ENCODE assay signal across 10 mouse cellular contexts in the genomic region with DNA sequence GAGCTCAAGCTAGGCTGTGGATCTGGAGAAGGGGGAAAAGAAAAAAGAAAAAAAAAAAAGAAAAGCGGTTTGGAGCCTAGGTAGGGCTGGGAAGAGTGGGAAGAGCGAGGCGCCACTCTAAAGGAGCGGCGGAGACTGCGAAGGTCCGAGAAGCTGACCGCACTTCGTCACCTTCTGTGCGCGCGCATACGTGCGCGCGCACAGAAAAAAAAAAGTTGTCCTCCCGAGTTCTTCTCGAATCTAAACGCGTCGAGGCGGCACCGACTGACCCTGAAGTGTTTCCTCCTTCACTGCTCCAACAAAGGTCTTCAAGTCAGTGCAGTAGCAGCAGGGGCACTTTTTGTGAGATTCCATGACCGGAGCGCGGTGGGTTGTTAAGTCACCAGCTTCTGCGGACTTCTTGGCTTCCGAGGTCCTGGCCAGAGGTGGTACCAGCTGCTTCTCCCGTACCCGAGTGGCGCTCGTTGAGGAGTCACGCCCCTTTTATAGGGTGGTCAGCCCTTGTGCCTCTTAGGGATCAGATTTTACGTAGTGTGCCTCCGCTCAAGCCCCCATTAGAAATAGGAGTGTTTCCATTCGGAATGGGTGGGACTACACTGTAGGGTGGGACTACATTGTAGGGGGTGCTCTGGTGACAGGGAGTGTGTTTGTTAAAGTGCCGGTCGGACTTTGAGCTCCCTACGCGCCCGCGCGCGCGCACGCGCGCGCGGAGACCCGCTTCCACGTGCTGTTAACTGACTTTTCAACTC. TPM values are rescaled to one million over a fixed set of nuclear protein-coding genes. Genes with fewer than 3 reads are reported as not detected.
A peak's percentile ranks its signal among the peaks of the same experiment; 100 is the strongest.
DNase-seq lines count a peak whose midpoint lies in the region; ATAC-seq and TF ChIP-seq lines count a peak whose summit lies in the region.
"Had no signal": no experiment of that assay in that cellular context is flagged by ENCODE, and none has a peak within 500 bp of the region (broad histone marks: within the 10 kb centered on the region; RNA-seq: fewer than 3 reads in every experiment).

No protein-coding gene starts in this region.

- H3K4me1 ChIP-seq in lung, embryonic 15.5 days = no peaks in the 10 kb centered on the region; the same call in 1 of the 2 replicates
- no peaks in the 10 kb centered on the region for H3K4me1 ChIP-seq in embryonic facial prominence, embryonic 14.5 days (ENCODE audit: control insufficient read depth, insufficient read depth, low read length)
- no peaks in the 10 kb centered on the region for H3K4me1 ChIP-seq in intestine, embryonic 15.5 days (replicated peaks)
- H3K4me1 ChIP-seq in small intestine, adult 2 months (ENCODE audit: control insufficient read depth, insufficient read depth, insufficient read length, low read length) = no peaks in the 10 kb centered on the region
- H3K4me1 ChIP-seq: neural tube, embryonic 13.5 days had no signal

- no peak for ATAC-seq in lung, embryonic 15.5 days (ENCODE audit: borderline replicate concordance, extremely low read depth, low FRiP score, low TSS enrichment)
- no peak for ATAC-seq in embryonic facial prominence, embryonic 14.5 days (ENCODE audit: low read depth)
- ATAC-seq in intestine, embryonic 15.5 days = 0 out of 2 replicates have a peak, but pooled peaks have one; percentile 28

- peak overlapping the region; percentile 21; the same call in 1 of the 2 replicates for H3K4me3 ChIP-seq in lung, embryonic 15.5 days
- peak overlapping the region; percentile 20 for H3K4me3 ChIP-seq in embryonic facial prominence, embryonic 14.5 days (ENCODE audit: low read depth, low read length)
- peak overlapping the region; percentile 18 for H3K4me3 ChIP-seq in intestine, embryonic 15.5 days (replicated peaks)
- H3K4me3 ChIP-seq in small intestine, adult 2 months (ENCODE audit: low read depth, low read length) = peak overlapping the region; percentile 52
- H3K4me3 ChIP-seq: neural tube, embryonic 13.5 days had no signal

- DNase-seq in lung, adult 18-20 months = no peak
- no peak for DNase-seq in embryonic facial prominence, embryonic 14.5 days (ENCODE audit: low spot score)
- no peak for DNase-seq in natural killer cell, adult 2 months (ENCODE audit: low spot score in 2 of 2)
- no peak for DNase-seq in urinary bladder, postnatal 4 days (ENCODE audit: low spot score in 2 of 2)
- DNase-seq: kidney, postnatal 4 days; thymus, postnatal 36 days had no signal

- H3K9me3 ChIP-seq in lung, embryonic 15.5 days = no peaks in the 10 kb centered on the region
- H3K9me3 ChIP-seq in embryonic facial prominence, embryonic 14.5 days (ENCODE audit: control insufficient read depth, low read length) = no peaks in the 10 kb centered on the region
- H3K9me3 ChIP-seq in intestine, embryonic 15.5 days = no peaks in the 10 kb centered on the region
- H3K9me3 ChIP-seq: neural tube, embryonic 13.5 days had no signal

- H3K9ac ChIP-seq in lung, embryonic 15.5 days = no peak overlapping the region
- H3K9ac ChIP-seq in embryonic facial prominence, embryonic 14.5 days (ENCODE audit: low read depth, low read length) = no peak overlapping the region
- no peak overlapping the region for H3K9ac ChIP-seq in intestine, embryonic 15.5 days
- H3K9ac ChIP-seq: neural tube, embryonic 13.5 days had no signal

- 20% methylated on average over 52 of the region's 52 CpGs for WGBS in lung, embryonic 15.5 days
- WGBS in embryonic facial prominence, embryonic 14.5 days = 35% methylated on average over 49 of the region's 52 CpGs
- 23% methylated on average over 52 of the region's 52 CpGs for WGBS in intestine, embryonic 15.5 days
- WGBS in small intestine, adult 2 months = 19% methylated on average over 52 of the region's 52 CpGs

- TF ChIP-seq CTCF in small intestine, adult 2 months (IDR thresholded peaks at IDR 0.05; ENCODE audit: extremely low read depth, insufficient read length, insufficient replicate concordance, low read depth, low read length) = no peak

- no peak for TF ChIP-seq POLR2A in small intestine, adult 2 months (IDR thresholded peaks at IDR 0.05; ENCODE audit: low read depth, low read length)

- no peak overlapping the region for H3K27ac ChIP-seq in lung, embryonic 15.5 days
- no peak overlapping the region for H3K27ac ChIP-seq in embryonic facial prominence, embryonic 14.5 days (replicated peaks; ENCODE audit: low read depth, low read length)
- no peak overlapping the region for H3K27ac ChIP-seq in intestine, embryonic 15.5 days
- no peak overlapping the region for H3K27ac ChIP-seq in small intestine, adult 2 months (ENCODE audit: insufficient read depth, low read depth, low read length)
- H3K27ac ChIP-seq: neural tube, embryonic 13.5 days had no signal

- peaks cover 77% of the 10 kb centered on the region for H3K27me3 ChIP-seq in lung, embryonic 15.5 days
- H3K27me3 ChIP-seq in embryonic facial prominence, embryonic 14.5 days (replicated peaks; ENCODE audit: control insufficient read depth, insufficient read depth, low read length) = peaks cover 81% of the 10 kb centered on the region
- peaks cover 56% of the 10 kb centered on the region for H3K27me3 ChIP-seq in intestine, embryonic 15.5 days (replicated peaks)
- H3K27me3 ChIP-seq in small intestine, adult 2 months (ENCODE audit: control insufficient read depth, insufficient read depth, low read length) = peaks cover 34% of the 10 kb centered on the region

- peak overlapping the region; percentile 46 for H3K4me2 ChIP-seq in lung, embryonic 15.5 days
- H3K4me2 ChIP-seq in embryonic facial prominence, embryonic 14.5 days (ENCODE audit: low read depth, low read length) = peak overlapping the region; percentile 35
- peak overlapping the region; percentile 41 for H3K4me2 ChIP-seq in intestine, embryonic 15.5 days (replicated peaks)
- H3K4me2 ChIP-seq: neural tube, embryonic 13.5 days had no signal

- H3K36me3 ChIP-seq in lung, embryonic 15.5 days = no peaks in the 10 kb centered on the region
- H3K36me3 ChIP-seq in embryonic facial prominence, embryonic 14.5 days (ENCODE audit: control insufficient read depth, insufficient read depth, low read length) = no peaks in the 10 kb centered on the region
- no peaks in the 10 kb centered on the region for H3K36me3 ChIP-seq in intestine, embryonic 15.5 days
- H3K36me3 ChIP-seq in small intestine, adult 2 months (ENCODE audit: control insufficient read depth, insufficient read depth, low read length) = no peaks in the 10 kb centered on the region
- H3K36me3 ChIP-seq: neural tube, embryonic 13.5 days had no signal

RNA-seq across cellular contexts. Expression of gene Esx1, which starts 2.0 kb away (rescaled TPM):
- polyA plus RNA-seq in lung, embryonic 15.5 days (2015; fragmentation: Nextera tagmentation; extraction: Ambion mirVana) = not detected in 2 replicates
- not detected in 2 replicates for polyA plus RNA-seq in embryonic facial prominence, embryonic 14.5 days (2014; fragmentation: Nextera tagmentation; extraction: Ambion mirVana)
- not detected in 2 replicates for polyA plus RNA-seq in intestine, embryonic 15.5 days (2015; fragmentation: Nextera tagmentation; extraction: Ambion mirVana)
- polyA plus RNA-seq in small intestine, adult 2 months (2012; rRNA removed) = not detected in 2 replicates
- polyA plus RNA-seq: neural tube, embryonic 13.5 days had no signal
